Mouse (Mus musculus) intestine, embryonic 15.5 days (tissue): Measurements from ENCODE around the gene Vmo1. TPM values are rescaled to one million over a fixed set of nuclear protein-coding genes. Genes with fewer than 3 reads are reported as not detected.
"Not testable (repeated sequence)": the region's sequence is repeated elsewhere in the genome, so short reads cannot be mapped to it uniquely, and the experiment has no call there.

Experiments
- ATAC-seq: fragments of 200-750 bp; cut with Nextera tagmentation; 2 replicates; pipeline ENCODE4 v1.8.0; 2017; ENCODE audit warnings: moderate TSS enrichment, moderate library complexity
- H3K27ac ChIP-seq: fragments of 300-500 bp; sonication (generic); 2 replicates; pipeline ENCODE4 v1.5.1; 2015; ENCODE audit warnings: mild to moderate bottlenecking, inconsistent platforms
- H3K27me3 ChIP-seq: fragments of 300-500 bp; sonication (generic); replicated peaks from 2 replicates; pipeline ENCODE4 v1.6.1; 2015; ENCODE audit warnings: inconsistent platforms
- H3K36me3 ChIP-seq: fragments of 300-500 bp; sonication (generic); 2 replicates; pipeline ENCODE4 v1.6.1; 2015; ENCODE audit warnings: inconsistent platforms
- H3K4me1 ChIP-seq: fragments of 300-500 bp; sonication (generic); replicated peaks from 2 replicates; pipeline ENCODE4 v1.6.1; 2015; ENCODE audit warnings: inconsistent platforms
- H3K4me2 ChIP-seq: fragments of 300-500 bp; sonication (generic); replicated peaks from 2 replicates; pipeline ENCODE4 v1.6.1; 2015; ENCODE audit warnings: mild to moderate bottlenecking, inconsistent platforms
- H3K4me3 ChIP-seq: fragments of 300-500 bp; sonication (generic); replicated peaks from 2 replicates; pipeline ENCODE4 v1.5.1; 2015; ENCODE audit warnings: inconsistent platforms
- H3K9ac ChIP-seq: fragments of 300-500 bp; sonication (generic); 2 replicates; pipeline ENCODE4 v1.6.1; 2015; ENCODE audit warnings: inconsistent platforms
- H3K9me3 ChIP-seq: fragments of 300-500 bp; sonication (generic); 2 replicates; pipeline ENCODE4 v1.6.1; 2016; ENCODE audit warnings: inconsistent platforms
- WGBS: fragments of 180-500 bp; shearing (Covaris S2); methylation state at CpG from one replicate; pipeline ENCODE4 v1.1.7; 2015; 5-methylcytosine and 5-hydroxymethylcytosine counted together
- polyA plus RNA-seq: library from polyadenylated mRNA; unstranded; fragments of >200 nt; fragmentation: Nextera tagmentation; extraction: Ambion mirVana; gene quantifications from 2 replicates; pipeline ENCODE4 v1.2.1, GENCODE M21; 2015

The Vmo1 gene
- polyA plus RNA-seq, 1 experiment from 2014 or later, result 0.60 TPM

- no peaks in the 10 kb centered on the region for H3K9me3 ChIP-seq
- H3K9ac ChIP-seq, result no peak overlapping the region
- 63% methylated on average over 14 of the region's 14 CpGs for WGBS
- 0 out of 2 replicates have a peak overlapping the region, but pooled peaks have one; percentile 10 for H3K27ac ChIP-seq
- no peaks in the 10 kb centered on the region for H3K27me3 ChIP-seq
- H3K36me3 ChIP-seq, result no peaks in the 10 kb centered on the region
- H3K4me2 ChIP-seq, result 0 out of 2 replicates have a peak overlapping the region, but pooled peaks have one; percentile 3
- ATAC-seq, result peak; percentile 27
- no peaks in the 10 kb centered on the region for H3K4me1 ChIP-seq
- no peak overlapping the region for H3K4me3 ChIP-seq
Measured at GRCm38 (mm10) chr11:70499566-70500475, 14.6 kb downstream of the Vmo1 start.

DNA sequence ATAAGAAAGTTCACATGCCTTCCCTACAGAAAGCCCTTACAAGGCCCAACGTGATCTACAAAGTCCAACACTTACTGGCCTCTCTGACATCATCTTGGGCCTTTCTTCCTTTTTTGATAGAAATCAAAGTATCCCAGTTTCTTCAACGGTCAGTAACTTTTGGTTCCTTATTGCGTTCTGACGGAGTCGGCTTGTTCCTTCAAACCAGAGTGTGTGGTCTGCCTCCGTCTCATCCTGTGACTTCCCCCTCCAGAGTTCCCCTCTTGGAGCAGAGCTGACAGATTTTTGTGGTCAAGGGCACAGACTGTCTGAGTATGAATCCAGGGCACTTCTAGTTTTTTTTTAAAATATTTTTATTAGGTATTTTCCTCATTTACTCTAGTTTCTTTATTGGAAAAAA is 24.7 kb downstream of the Vmo1 start:
- Histone ChIP-seq H3K9ac (no peak overlapping the region), H3K27me3 (no peaks in the 10 kb centered on the region), H3K4me3 (no peak overlapping the region), H3K4me2 (no peak overlapping the region), H3K36me3 (no peaks in the 10 kb centered on the region), H3K9me3 (no peaks in the 10 kb centered on the region), H3K27ac (no peak overlapping the region), H3K4me1 (no peaks in the 10 kb centered on the region)
- 84% methylated on average over 6 of the region's 6 CpGs for WGBS
- no peak for ATAC-seq

DNA sequence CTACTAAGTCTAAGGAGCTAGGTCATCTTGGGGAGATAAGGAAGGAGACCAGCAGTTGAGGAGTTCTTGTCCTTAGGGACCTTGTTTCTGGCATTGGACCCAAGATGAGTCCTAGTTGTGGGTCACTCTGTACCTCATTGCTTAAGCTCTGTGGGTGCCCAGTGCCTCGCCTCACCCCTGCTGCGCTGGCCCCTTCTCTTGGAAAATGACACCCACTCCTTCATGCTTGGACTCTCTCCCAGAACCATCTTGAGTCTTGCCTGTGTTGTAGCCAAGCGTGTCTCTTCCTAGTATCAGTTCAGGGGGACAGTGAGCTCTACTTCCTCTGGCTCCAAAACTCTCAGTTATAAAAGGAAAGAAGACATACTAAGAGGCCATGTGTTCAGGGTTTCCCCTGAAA is 25.3 kb downstream of the Vmo1 start:
- no peak overlapping the region for H3K27ac ChIP-seq

DNA sequence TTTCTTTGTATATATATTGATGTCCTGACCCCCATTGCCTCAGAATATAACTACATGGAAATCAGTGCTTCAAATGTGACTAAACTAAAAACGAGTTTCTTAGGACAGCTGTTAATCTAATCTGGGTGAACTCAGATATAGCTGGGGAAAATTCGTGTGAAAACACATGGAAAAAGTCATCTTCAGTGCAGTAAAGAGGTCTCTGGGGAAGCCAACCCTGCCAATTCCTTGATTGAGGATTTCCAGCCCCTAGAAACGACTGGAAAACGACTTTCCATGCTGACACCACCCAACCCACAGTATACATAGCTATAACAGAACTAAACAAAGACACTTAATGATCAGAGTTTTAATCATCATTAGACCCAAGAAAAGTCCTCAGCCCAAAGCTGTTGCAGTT is 26.6 kb downstream of the Vmo1 start:
- H3K36me3 ChIP-seq, result no peaks in the 10 kb centered on the region
- H3K4me1 ChIP-seq, result no peaks in the 10 kb centered on the region
- H3K9ac ChIP-seq, result no peak overlapping the region
- H3K9me3 ChIP-seq, result no peaks in the 10 kb centered on the region
- H3K27ac ChIP-seq, result no peak overlapping the region
- H3K4me2 ChIP-seq, result no peak overlapping the region
- H3K4me3 ChIP-seq, result no peak overlapping the region
- ATAC-seq, result no peak
- 38% methylated on average over 4 of the region's 4 CpGs for whole genome bisulfite sequencing
- no peaks in the 10 kb centered on the region for H3K27me3 ChIP-seq

More for the DNA sequence above, 25.3 kb downstream of the Vmo1 start:
- H3K4me3 ChIP-seq, result no peak overlapping the region
- no peak for ATAC-seq
- no peak overlapping the region for H3K4me2 ChIP-seq
- H3K9me3 ChIP-seq, result no peaks in the 10 kb centered on the region
- whole genome bisulfite sequencing, result 79% methylated on average over 3 of the region's 3 CpGs
- H3K27me3 ChIP-seq, result no peaks in the 10 kb centered on the region
- H3K9ac ChIP-seq, result no peak overlapping the region
- H3K4me1 ChIP-seq, result no peaks in the 10 kb centered on the region
- no peaks in the 10 kb centered on the region for H3K36me3 ChIP-seq

- H3K4me3 ChIP-seq, result no peak overlapping the region
- H3K4me1 ChIP-seq, result no peaks in the 10 kb centered on the region
- no peaks in the 10 kb centered on the region for H3K27me3 ChIP-seq
- 60% methylated on average over 2 of the region's 2 CpGs for WGBS
- no peak overlapping the region for H3K4me2 ChIP-seq
- H3K9me3 ChIP-seq, result no peaks in the 10 kb centered on the region
- H3K9ac ChIP-seq, result no peak overlapping the region
- ATAC-seq, result no peak
- no peak overlapping the region for H3K27ac ChIP-seq
- H3K36me3 ChIP-seq, result no peaks in the 10 kb centered on the region
Measured at GRCm38 (mm10) chr11:70485498-70485897, 28.9 kb downstream of the Vmo1 start.

GRCm38 (mm10) chr11:70474872-70475534 is 39.4 kb downstream of the Vmo1 start:
- Histone ChIP-seq H3K27ac (peak overlapping the region; percentile 36), H3K9me3 (no peaks in the 10 kb centered on the region), H3K9ac (no peak overlapping the region), H3K4me2 (no peak overlapping the region), H3K4me1 (peaks cover 4% of the 10 kb centered on the region; the same call in 1 of the 2 replicates), H3K36me3 (no peaks in the 10 kb centered on the region), H3K27me3 (no peaks in the 10 kb centered on the region), H3K4me3 (no peak overlapping the region)
- peak; percentile 80 for ATAC-seq
- 52% methylated on average over 12 of the region's 12 CpGs for WGBS

- 86% methylated on average over 5 of the region's 5 CpGs for WGBS
- H3K9me3 ChIP-seq, H3K4me2 ChIP-seq, H3K27me3 ChIP-seq, H3K36me3 ChIP-seq, H3K4me1 ChIP-seq, H3K27ac ChIP-seq, H3K9ac ChIP-seq, H3K4me3 ChIP-seq, ATAC-seq: not testable (repeated sequence)
Measured at GRCm38 (mm10) chr11:70473291-70473690, 41.1 kb downstream of the Vmo1 start.

GRCm38 (mm10) chr11:70472716-70473115 is 41.7 kb downstream of the Vmo1 start:
- Histone ChIP-seq H3K9ac (no peak overlapping the region), H3K36me3 (no peaks in the 10 kb centered on the region), H3K4me3 (no peak overlapping the region), H3K9me3 (no peaks in the 10 kb centered on the region), H3K4me1 (peaks cover 4% of the 10 kb centered on the region; the same call in 1 of the 2 replicates), H3K27me3 (no peaks in the 10 kb centered on the region), H3K27ac (no peak overlapping the region), H3K4me2 (no peak overlapping the region)
- ATAC-seq, result no peak

DNA sequence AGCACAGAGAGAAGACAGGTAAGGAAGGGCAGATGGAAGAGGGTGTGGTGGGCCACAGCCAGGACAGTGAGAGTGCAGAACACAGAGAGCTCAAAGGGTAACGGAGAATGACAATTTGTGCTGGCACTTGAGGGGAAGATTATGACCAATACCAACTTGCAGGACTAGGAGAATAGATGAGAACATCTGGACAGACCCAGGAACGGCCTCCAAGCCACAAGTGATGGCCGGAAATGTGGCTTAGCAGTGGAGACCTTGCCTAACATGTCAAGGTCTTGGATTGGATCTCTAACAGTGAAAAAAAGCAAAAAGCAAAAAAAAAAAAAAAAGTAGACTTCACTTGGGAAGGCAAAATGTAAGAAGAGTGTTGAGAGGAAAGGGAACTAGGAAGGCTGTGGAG is 44.7 kb downstream of the Vmo1 start:
- 86% methylated on average over 3 of the region's 3 CpGs for WGBS
- no peak for ATAC-seq
- Histone ChIP-seq H3K4me1 (peaks cover 10% of the 10 kb centered on the region), H3K9me3 (no peaks in the 10 kb centered on the region), H3K27ac (no peak overlapping the region), H3K36me3 (no peaks in the 10 kb centered on the region), H3K9ac (no peak overlapping the region), H3K27me3 (peaks cover 3% of the 10 kb centered on the region), H3K4me3 (no peak overlapping the region), H3K4me2 (no peak overlapping the region)

DNA sequence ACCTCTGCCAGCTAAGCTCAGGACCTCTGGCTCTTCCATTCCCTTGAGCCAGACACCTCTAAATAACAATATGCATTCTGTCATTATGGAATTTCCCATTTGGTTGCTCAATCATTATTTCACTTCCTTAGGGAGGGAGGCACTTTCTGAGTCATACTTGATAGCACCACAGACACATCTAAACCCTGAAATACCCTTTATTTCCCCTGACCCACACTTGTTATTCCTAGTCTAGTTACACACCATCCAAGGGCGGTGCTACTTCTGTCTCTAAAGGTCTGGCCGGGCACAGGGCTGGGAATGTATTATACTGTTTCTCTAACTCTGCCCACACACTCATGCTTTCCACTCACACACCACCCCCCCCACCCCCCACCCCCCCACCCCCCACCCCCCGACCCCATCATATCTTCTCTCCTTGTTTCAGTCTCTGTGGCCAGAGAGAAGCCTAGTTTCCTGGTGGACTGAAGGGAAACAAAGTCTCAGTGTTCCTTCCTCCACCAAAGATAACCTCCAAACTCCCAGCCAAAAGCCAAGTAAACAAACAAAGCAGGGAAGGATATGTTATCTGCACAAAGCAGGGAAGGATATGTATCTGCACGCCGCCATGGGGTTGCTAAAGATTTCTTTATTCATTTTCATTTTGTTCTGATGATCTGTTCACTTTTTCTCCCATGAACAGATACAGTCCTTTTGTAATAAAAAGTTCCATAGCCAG is 46.4 kb downstream of the Vmo1 start:
- Histone ChIP-seq H3K4me2 (no peak overlapping the region), H3K27ac (0 out of 2 replicates have a peak overlapping the region, but pooled peaks have one; percentile 41), H3K36me3 (no peaks in the 10 kb centered on the region), H3K27me3 (peaks cover 5% of the 10 kb centered on the region), H3K9me3 (no peaks in the 10 kb centered on the region), H3K9ac (no peak overlapping the region), H3K4me3 (no peak overlapping the region), H3K4me1 (peaks cover 10% of the 10 kb centered on the region)
- ATAC-seq, result no peak
- 69% methylated on average over 5 of the region's 5 CpGs for WGBS

DNA sequence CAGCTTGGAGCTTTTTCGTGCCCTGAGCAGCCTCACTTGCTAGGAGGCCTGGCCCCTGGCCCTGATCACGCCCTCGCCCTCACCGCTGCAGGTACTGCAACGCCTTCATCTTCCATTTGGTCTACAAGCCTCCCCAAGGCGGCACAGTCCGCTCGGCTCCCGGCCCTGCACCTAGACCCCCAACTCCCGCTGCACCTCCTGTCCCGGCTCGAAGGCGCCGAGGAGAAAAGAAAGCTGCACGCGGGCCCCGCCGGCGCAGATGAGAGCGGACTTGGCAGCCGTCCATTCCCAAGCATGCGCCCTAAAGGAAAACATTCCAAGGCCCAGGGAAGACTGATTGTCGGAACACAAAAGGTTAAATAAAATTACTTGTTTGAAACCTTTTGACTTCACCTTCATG is 48.6 kb downstream of the Vmo1 start:
- peaks cover 6% of the 10 kb centered on the region for H3K27me3 ChIP-seq
- H3K4me2 ChIP-seq, result peak overlapping the region; percentile 66
- 0 out of 2 replicates have a peak overlapping the region, but pooled peaks have one; percentile 29 for H3K27ac ChIP-seq
- peak overlapping the region; percentile 30 for H3K4me3 ChIP-seq
- ATAC-seq, result no peak
- peak overlapping the region; percentile 24; the same call in 1 of the 2 replicates for H3K9ac ChIP-seq
- no peaks in the 10 kb centered on the region for H3K36me3 ChIP-seq
- peaks cover 10% of the 10 kb centered on the region for H3K4me1 ChIP-seq
- no peaks in the 10 kb centered on the region for H3K9me3 ChIP-seq
- WGBS, result 10% methylated on average over 23 of the region's 23 CpGs

DNA sequence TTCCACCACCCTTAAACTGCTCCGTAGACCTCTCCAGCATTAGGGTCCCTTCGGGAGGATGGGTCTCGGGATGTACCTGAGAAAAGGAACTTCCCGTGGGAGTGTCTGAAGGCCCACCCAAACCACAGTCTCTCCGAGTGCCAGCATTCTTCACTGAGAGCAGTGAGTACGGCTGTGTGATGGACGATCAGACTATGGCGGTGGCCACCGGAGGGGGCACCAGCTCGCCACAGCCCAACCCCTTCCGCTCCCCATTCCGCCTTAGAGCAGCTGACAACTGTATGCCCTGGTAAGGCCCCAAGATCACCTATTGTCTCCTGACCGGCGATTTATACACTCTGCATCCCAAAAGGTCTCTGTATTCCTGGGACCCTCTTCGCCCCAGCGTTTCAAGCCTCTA is 49.2 kb downstream of the Vmo1 start:
- H3K4me2 ChIP-seq, result peak overlapping the region; percentile 66
- 36% methylated on average over 16 of the region's 16 CpGs for WGBS
- peak overlapping the region; percentile 30 for H3K4me3 ChIP-seq
- no peak for ATAC-seq
- peaks cover 10% of the 10 kb centered on the region for H3K4me1 ChIP-seq
- H3K27ac ChIP-seq, result no peak overlapping the region
- H3K9me3 ChIP-seq, result no peaks in the 10 kb centered on the region
- no peak overlapping the region for H3K9ac ChIP-seq
- H3K36me3 ChIP-seq, result no peaks in the 10 kb centered on the region
- peaks cover 9% of the 10 kb centered on the region for H3K27me3 ChIP-seq
